8 mouse cellular contexts compared by ENCODE assay signal in genomic region chr17:35050126-35050750, GRCm38 (mm10). TPM values are rescaled to one million over a fixed set of nuclear protein-coding genes. Genes with fewer than 3 reads are reported as not detected.
DNase-seq lines count a peak whose midpoint lies in the region.

No protein-coding gene starts in this region.

- 1% methylated on average over 27 of the region's 27 CpGs for WGBS in embryonic facial prominence, embryonic 10.5 days

- H3K36me3 ChIP-seq in embryonic facial prominence, embryonic 10.5 days (replicated peaks), result peaks cover 35% of the 10 kb centered on the region

- peak overlapping the region; percentile 97 for H3K27ac ChIP-seq in embryonic facial prominence, embryonic 10.5 days (replicated peaks)

- peak overlapping the region; percentile 83 for H3K4me3 ChIP-seq in embryonic facial prominence, embryonic 10.5 days

- DNase-seq in right cerebral cortex, postnatal 10 days (ENCODE audit: low spot score in 2 of 2), result peak; percentile 54 to 59
- DNase-seq in right cerebral cortex, postnatal 36 days (ENCODE audit: low spot score in 2 of 2), result no peak
- DNase-seq in embryonic facial prominence, embryonic 10.5 days (ENCODE audit: low spot score), result peak; percentile 83
- peak; percentile 85 to 86 for DNase-seq in heart, adult 9 months (ENCODE audit: low spot score in 2 of 2)
- peak; percentile 82 for DNase-seq in kidney, adult 9 months
- DNase-seq in lung, postnatal 14 days, result peak; percentile 84
- peak; percentile 78 for DNase-seq in ovary, postnatal 36 days (ENCODE audit: low spot score)
- DNase-seq in urinary bladder, postnatal 4 days (ENCODE audit: low spot score in 2 of 2), result peak; percentile 75 to 80

- H3K27me3 ChIP-seq in embryonic facial prominence, embryonic 10.5 days (replicated peaks; ENCODE audit: low read depth, poor library complexity, severe bottlenecking), result 0 out of 2 replicates have a peak, but pooled peaks cover 3% of the 10 kb centered on the region

- peaks cover 76% of the 10 kb centered on the region for H3K4me1 ChIP-seq in embryonic facial prominence, embryonic 10.5 days

- H3K9me3 ChIP-seq in embryonic facial prominence, embryonic 10.5 days, result no peaks in the 10 kb centered on the region

RNA-seq across cellular contexts. Expression of gene Clic1, which starts 0.5 kb away (rescaled TPM):
- 190 and 191 TPM in 2 replicates for polyA plus RNA-seq in embryonic facial prominence, embryonic 10.5 days (2016; fragmentation: Nextera tagmentation; extraction: Ambion mirVana)

RNA-seq across cellular contexts. Expression of gene Msh5, which starts 3.7 kb away (rescaled TPM):
- 3.9 and 4.4 TPM in 2 replicates for polyA plus RNA-seq in embryonic facial prominence, embryonic 10.5 days (2016; fragmentation: Nextera tagmentation; extraction: Ambion mirVana)

RNA-seq across cellular contexts. Expression of gene Ddah2, which starts 8.6 kb away (rescaled TPM):
- polyA plus RNA-seq in embryonic facial prominence, embryonic 10.5 days (2016; fragmentation: Nextera tagmentation; extraction: Ambion mirVana), result 482 and 503 TPM in 2 replicates

RNA-seq across cellular contexts. Expression of gene Ly6g6c, which starts 14.9 kb away (rescaled TPM):
- polyA plus RNA-seq in embryonic facial prominence, embryonic 10.5 days (2016; fragmentation: Nextera tagmentation; extraction: Ambion mirVana), result 0.31 and 0.35 TPM in 2 replicates

RNA-seq across cellular contexts. Expression of gene Mpig6b, which starts 15.7 kb away (rescaled TPM):
- 0.52 and 0.93 TPM in 2 replicates for polyA plus RNA-seq in embryonic facial prominence, embryonic 10.5 days (2016; fragmentation: Nextera tagmentation; extraction: Ambion mirVana)

Comparison
In these comparisons a context has a peak if more than half of its experiments do, and no peak if none do; other contexts are left out.
1. DNase-seq: peak in right cerebral cortex, postnatal 10 days (2 of 2), embryonic facial prominence, embryonic 10.5 days (single experiment), heart, adult 9 months (2 of 2), kidney, adult 9 months (single experiment), lung, postnatal 14 days (single experiment), ovary, postnatal 36 days (single experiment) and urinary bladder, postnatal 4 days (2 of 2); none in right cerebral cortex, postnatal 36 days (0 of 2).